Mouse (Mus musculus): ENCODE results near the gene Golga1. TPM values are rescaled to one million over a fixed set of nuclear protein-coding genes. Genes with fewer than 3 reads are reported as not detected.

Gene Golga1
- polyA plus RNA-seq, 1 experiment from 2014 or later = 10.4 TPM

- H3K4me3 ChIP-seq (replicated peaks) = no peak overlapping the region
- no peak overlapping the region for H3K4me2 ChIP-seq
- ATAC-seq (ENCODE audit: insufficient read depth) = no peak
- peaks cover 48% of the 10 kb centered on the region for H3K4me1 ChIP-seq (replicated peaks)
- H3K27ac ChIP-seq (replicated peaks) = no peak overlapping the region
- no peak overlapping the region for H3K9ac ChIP-seq
- 63% methylated on average over 4 of the region's 4 CpGs for WGBS (ENCODE audit: insufficient replicate concordance)
- no peaks in the 10 kb centered on the region for H3K36me3 ChIP-seq (replicated peaks)
- no peaks in the 10 kb centered on the region for H3K9me3 ChIP-seq (replicated peaks)
- no peaks in the 10 kb centered on the region for H3K27me3 ChIP-seq
Observed at GRCm38 (mm10) chr2:38992452-38992851, 72.9 kb downstream of the Golga1 start.

GRCm38 (mm10) chr2:38992004-38992403 lies 73.3 kb downstream of the Golga1 start:
- Histone ChIP-seq H3K27me3 (no peaks in the 10 kb centered on the region), H3K4me1 (replicated peaks) (peaks cover 48% of the 10 kb centered on the region), H3K4me2 (no peak overlapping the region), H3K36me3 (replicated peaks) (no peaks in the 10 kb centered on the region), H3K9ac (no peak overlapping the region), H3K9me3 (replicated peaks) (no peaks in the 10 kb centered on the region), H3K4me3 (replicated peaks) (no peak overlapping the region), H3K27ac (replicated peaks) (no peak overlapping the region)
- no peak for ATAC-seq (ENCODE audit: insufficient read depth)
- 25% methylated on average over 4 of the region's 4 CpGs for WGBS (ENCODE audit: insufficient replicate concordance)

GRCm38 (mm10) chr2:38988929-38989328 lies 76.4 kb downstream of the Golga1 start:
- no peaks in the 10 kb centered on the region for H3K36me3 ChIP-seq (replicated peaks)
- H3K4me2 ChIP-seq = peak overlapping the region; percentile 32
- no peak overlapping the region for H3K4me3 ChIP-seq (replicated peaks)
- peaks cover 48% of the 10 kb centered on the region for H3K4me1 ChIP-seq (replicated peaks)
- peak overlapping the region; percentile 73 for H3K27ac ChIP-seq (replicated peaks)
- no peaks in the 10 kb centered on the region for H3K27me3 ChIP-seq
- ATAC-seq (ENCODE audit: insufficient read depth) = peak; percentile 83
- WGBS (ENCODE audit: insufficient replicate concordance) = 36% methylated on average over 2 of the region's 2 CpGs
- H3K9ac ChIP-seq = no peak overlapping the region
- H3K9me3 ChIP-seq (replicated peaks) = no peaks in the 10 kb centered on the region

DNA sequence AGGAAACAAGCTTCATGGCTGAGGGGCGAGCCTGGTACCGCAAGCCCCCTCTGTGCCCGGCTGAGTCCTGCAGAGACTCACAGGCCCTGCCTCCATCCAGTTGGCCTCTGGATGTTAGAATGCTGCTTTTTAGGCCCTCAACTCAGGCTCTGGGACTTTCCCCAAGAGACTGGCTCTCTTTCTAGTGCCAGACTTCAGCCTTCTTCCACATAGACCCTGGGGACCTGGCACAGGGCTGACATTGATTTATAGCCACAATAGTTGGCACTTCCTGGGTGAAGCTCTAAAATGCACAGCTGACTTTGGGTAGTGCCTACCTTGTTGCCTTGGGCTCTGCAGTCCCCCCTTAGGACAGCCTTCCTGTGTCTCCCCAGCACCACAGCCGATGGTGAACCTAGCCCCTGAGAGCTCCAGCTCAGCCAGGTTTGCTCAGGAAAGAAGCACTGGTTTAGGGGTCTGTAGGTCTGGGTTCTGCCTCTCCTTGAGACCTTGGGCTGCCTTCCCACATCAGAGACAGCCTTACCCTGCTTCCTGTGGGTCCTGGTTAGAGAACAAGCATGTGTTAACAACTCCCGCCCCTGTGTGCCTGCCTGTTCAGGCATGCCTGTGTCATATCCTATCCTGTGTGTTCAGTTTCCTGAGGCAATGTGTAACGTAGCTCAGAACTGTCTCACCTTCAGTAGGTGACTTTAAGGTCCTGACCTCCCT lies 77.4 kb downstream of the Golga1 start:
- Histone ChIP-seq H3K27me3 (no peaks in the 10 kb centered on the region), H3K4me3 (replicated peaks) (no peak overlapping the region), H3K9me3 (replicated peaks) (0 out of 2 replicates have a peak, but pooled peaks cover 3% of the 10 kb centered on the region), H3K9ac (no peak overlapping the region), H3K36me3 (replicated peaks) (no peaks in the 10 kb centered on the region), H3K4me1 (replicated peaks) (peaks cover 48% of the 10 kb centered on the region), H3K27ac (replicated peaks) (peak overlapping the region; percentile 73), H3K4me2 (no peak overlapping the region)
- 69% methylated on average over 6 of the region's 6 CpGs for WGBS (ENCODE audit: insufficient replicate concordance)
- no peak for ATAC-seq (ENCODE audit: insufficient read depth)

GRCm38 (mm10) chr2:38987371-38987770 lies 78.0 kb downstream of the Golga1 start:
- H3K27ac ChIP-seq (replicated peaks) = 0 out of 2 replicates have a peak overlapping the region, but pooled peaks have one; percentile 73
- no peak overlapping the region for H3K4me3 ChIP-seq (replicated peaks)
- 62% methylated on average over 1 of the region's 1 CpGs for WGBS (ENCODE audit: insufficient replicate concordance)
- no peak overlapping the region for H3K9ac ChIP-seq
- no peak overlapping the region for H3K4me2 ChIP-seq
- no peaks in the 10 kb centered on the region for H3K27me3 ChIP-seq
- H3K4me1 ChIP-seq (replicated peaks) = peaks cover 45% of the 10 kb centered on the region
- H3K9me3 ChIP-seq (replicated peaks) = 0 out of 2 replicates have a peak, but pooled peaks cover 3% of the 10 kb centered on the region
- ATAC-seq (ENCODE audit: insufficient read depth) = no peak
- H3K36me3 ChIP-seq (replicated peaks) = no peaks in the 10 kb centered on the region

DNA sequence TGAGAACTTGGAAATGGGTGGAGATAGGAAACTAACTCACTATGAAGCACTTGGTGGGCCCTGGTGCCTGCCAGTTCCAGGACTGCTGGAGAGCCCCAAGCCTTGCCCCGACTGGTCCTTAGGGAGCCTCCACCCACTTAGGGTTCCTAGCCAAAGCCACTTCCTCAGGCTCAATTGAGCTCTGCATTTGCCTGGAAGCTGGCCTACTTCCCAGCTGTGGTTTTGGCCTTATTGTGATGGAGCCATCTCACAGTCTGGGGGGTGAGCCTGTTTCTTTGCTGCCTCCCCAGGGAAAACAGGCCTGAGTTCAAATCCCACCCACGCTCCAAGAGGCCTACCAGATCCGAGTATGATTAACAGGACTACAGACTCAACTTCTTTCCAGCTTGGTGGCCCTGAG lies 78.8 kb downstream of the Golga1 start:
- H3K27ac ChIP-seq (replicated peaks) = no peak overlapping the region
- H3K4me1 ChIP-seq (replicated peaks) = peaks cover 37% of the 10 kb centered on the region
- H3K4me2 ChIP-seq = no peak overlapping the region
- 0 out of 2 replicates have a peak, but pooled peaks cover 3% of the 10 kb centered on the region for H3K9me3 ChIP-seq (replicated peaks)
- H3K36me3 ChIP-seq (replicated peaks) = no peaks in the 10 kb centered on the region
- WGBS (ENCODE audit: insufficient replicate concordance) = 74% methylated on average over 3 of the region's 3 CpGs
- H3K27me3 ChIP-seq = no peaks in the 10 kb centered on the region
- H3K4me3 ChIP-seq (replicated peaks) = no peak overlapping the region
- ATAC-seq (ENCODE audit: insufficient read depth) = no peak
- no peak overlapping the region for H3K9ac ChIP-seq

DNA sequence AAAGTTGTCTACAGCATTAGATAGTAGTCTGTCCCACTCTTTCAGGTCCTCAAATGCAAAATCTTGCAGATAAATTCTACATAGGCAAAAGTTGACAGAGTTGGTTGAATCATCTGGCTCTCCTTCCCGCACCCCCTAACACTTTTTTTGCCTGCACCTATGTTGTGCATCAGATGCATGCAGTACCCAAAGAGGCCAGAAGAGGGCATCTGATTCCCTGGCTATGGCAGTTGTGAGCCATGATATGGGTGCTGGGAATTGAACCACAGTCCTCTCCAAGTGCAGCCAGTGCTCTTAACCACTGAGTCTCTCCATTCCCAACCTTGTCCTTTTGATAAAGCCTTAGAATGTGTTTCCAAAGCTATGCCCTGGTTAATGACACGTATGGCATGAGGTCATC lies 81.9 kb downstream of the Golga1 start:
- Histone ChIP-seq H3K4me3 (replicated peaks) (no peak overlapping the region), H3K27me3 (peaks cover 9% of the 10 kb centered on the region), H3K9ac (no peak overlapping the region), H3K36me3 (replicated peaks) (no peaks in the 10 kb centered on the region), H3K4me2 (no peak overlapping the region), H3K27ac (replicated peaks) (no peak overlapping the region), H3K9me3 (replicated peaks) (0 out of 2 replicates have a peak, but pooled peaks cover 3% of the 10 kb centered on the region), H3K4me1 (replicated peaks) (peaks cover 15% of the 10 kb centered on the region)
- whole genome bisulfite sequencing (ENCODE audit: insufficient replicate concordance) = 84% methylated on average over 2 of the region's 2 CpGs
- no peak for ATAC-seq (ENCODE audit: insufficient read depth)

GRCm38 (mm10) chr2:38977837-38978236 lies 87.5 kb downstream of the Golga1 start:
- Histone ChIP-seq H3K27me3 (peaks cover 28% of the 10 kb centered on the region), H3K4me3 (replicated peaks) (no peak overlapping the region), H3K9ac (no peak overlapping the region), H3K4me2 (no peak overlapping the region), H3K4me1 (replicated peaks) (peaks cover 8% of the 10 kb centered on the region), H3K9me3 (replicated peaks) (no peaks in the 10 kb centered on the region), H3K27ac (replicated peaks) (no peak overlapping the region), H3K36me3 (replicated peaks) (no peaks in the 10 kb centered on the region)
- WGBS (ENCODE audit: insufficient replicate concordance) = 72% methylated on average over 4 of the region's 4 CpGs
- no peak for ATAC-seq (ENCODE audit: insufficient read depth)

GRCm38 (mm10) chr2:38975941-38976805 lies 89.2 kb downstream of the Golga1 start:
- ATAC-seq (ENCODE audit: insufficient read depth) = no peak
- WGBS (ENCODE audit: insufficient replicate concordance) = 72% methylated on average over 21 of the region's 21 CpGs
- no peaks in the 10 kb centered on the region for H3K9me3 ChIP-seq (replicated peaks)

DNA sequence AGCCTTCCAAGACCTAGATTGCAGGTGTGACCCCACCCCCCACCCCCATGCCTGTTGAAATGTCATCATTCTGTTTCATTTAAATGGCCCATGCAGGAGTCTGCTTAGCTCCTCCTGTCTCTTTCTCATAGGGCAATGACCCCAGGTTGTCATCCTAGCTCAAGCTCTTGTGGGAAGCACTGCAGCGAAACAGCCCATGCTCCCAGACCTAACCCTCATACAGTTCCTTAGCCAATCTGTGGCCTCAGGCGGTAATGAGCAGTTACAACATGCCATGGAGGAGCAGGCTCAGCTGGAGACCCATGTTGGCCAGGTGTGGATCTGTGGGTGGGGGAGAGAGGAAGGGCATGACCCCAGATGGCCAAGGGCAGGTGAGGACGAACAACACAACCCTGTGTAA lies 90.2 kb downstream of the Golga1 start:
- Histone ChIP-seq H3K9me3 (replicated peaks) (no peaks in the 10 kb centered on the region), H3K4me1 (replicated peaks) (peaks cover 19% of the 10 kb centered on the region), H3K36me3 (replicated peaks) (no peaks in the 10 kb centered on the region), H3K27me3 (peaks cover 28% of the 10 kb centered on the region), H3K4me2 (no peak overlapping the region), H3K9ac (no peak overlapping the region), H3K4me3 (replicated peaks) (no peak overlapping the region), H3K27ac (replicated peaks) (no peak overlapping the region)
- ATAC-seq (ENCODE audit: insufficient read depth) = no peak
- 65% methylated on average over 3 of the region's 3 CpGs for WGBS (ENCODE audit: insufficient replicate concordance)

More at GRCm38 (mm10) chr2:38975941-38976805, 89.2 kb downstream of the Golga1 start:
- no peak overlapping the region for H3K27ac ChIP-seq (replicated peaks)
- peaks cover 28% of the 10 kb centered on the region for H3K27me3 ChIP-seq
- H3K9ac ChIP-seq = no peak overlapping the region
- no peak overlapping the region for H3K4me3 ChIP-seq (replicated peaks)
- H3K4me1 ChIP-seq (replicated peaks) = peaks cover 9% of the 10 kb centered on the region
- H3K36me3 ChIP-seq (replicated peaks) = no peaks in the 10 kb centered on the region
- no peak overlapping the region for H3K4me2 ChIP-seq

GRCm38 (mm10) chr2:38974171-38974570 lies 91.2 kb downstream of the Golga1 start:
- WGBS (ENCODE audit: insufficient replicate concordance) = 42% methylated on average over 2 of the region's 2 CpGs
- Histone ChIP-seq H3K4me3 (replicated peaks) (no peak overlapping the region), H3K27me3 (peaks cover 19% of the 10 kb centered on the region), H3K4me2 (no peak overlapping the region), H3K36me3 (replicated peaks) (no peaks in the 10 kb centered on the region), H3K27ac (replicated peaks) (no peak overlapping the region), H3K9me3 (replicated peaks) (no peaks in the 10 kb centered on the region), H3K4me1 (replicated peaks) (peaks cover 28% of the 10 kb centered on the region), H3K9ac (no peak overlapping the region)
- no peak for ATAC-seq (ENCODE audit: insufficient read depth)

All from liver, embryonic 15.5 days (tissue).